Comparison of ENCODE assay signal across 7 mouse cellular contexts in the genomic region with DNA sequence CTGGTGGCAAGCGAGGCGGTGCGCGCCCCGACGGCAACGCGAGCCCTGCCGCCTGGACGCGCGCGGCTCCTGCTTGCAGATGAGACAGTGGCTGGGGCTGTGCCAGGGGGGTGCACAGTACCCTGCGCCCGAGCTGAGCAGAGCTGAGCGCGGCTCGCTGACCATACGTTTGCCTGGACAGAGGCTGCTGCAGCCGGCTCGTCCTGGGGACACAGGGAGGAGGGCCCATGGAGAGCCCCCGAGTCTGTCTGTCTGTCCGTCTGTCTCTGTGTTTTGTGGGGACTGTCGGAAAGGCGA. TPM values are rescaled to one million over a fixed set of nuclear protein-coding genes. Genes with fewer than 3 reads are reported as not detected.
DNase-seq lines count a peak whose midpoint lies in the region; ATAC-seq and TF ChIP-seq lines count a peak whose summit lies in the region.

No protein-coding gene starts in this region.

- peak; percentile 53; the same call in 1 of the 2 replicates for ATAC-seq in lung, embryonic 15.5 days (ENCODE audit: borderline replicate concordance, extremely low read depth, low FRiP score, low TSS enrichment)
- no peak for ATAC-seq in kidney, postnatal 0 days (replicated peaks; ENCODE audit: low FRiP score, low read depth)
- ATAC-seq in neural tube, embryonic 13.5 days (ENCODE audit: low read depth), result no peak

- H3K4me1 ChIP-seq in lung, embryonic 15.5 days, result peaks cover 4% of the 10 kb centered on the region; the same call in 1 of the 2 replicates
- peaks cover 9% of the 10 kb centered on the region for H3K4me1 ChIP-seq in forebrain, embryonic 10.5 days
- no peaks in the 10 kb centered on the region for H3K4me1 ChIP-seq in kidney, postnatal 0 days (replicated peaks; ENCODE audit: insufficient read depth, low read length)
- H3K4me1 ChIP-seq in neural tube, embryonic 13.5 days (replicated peaks), result peaks cover 9% of the 10 kb centered on the region

- H3K9ac ChIP-seq in lung, embryonic 15.5 days, result peak overlapping the region; percentile 52
- H3K9ac ChIP-seq in kidney, postnatal 0 days (ENCODE audit: low read depth, low read length), result peak overlapping the region; percentile 73
- no peak overlapping the region; the same call in 1 of the 2 replicates for H3K9ac ChIP-seq in neural tube, embryonic 13.5 days

- peak overlapping the region; percentile 54 for H3K4me3 ChIP-seq in lung, embryonic 15.5 days
- H3K4me3 ChIP-seq in forebrain, embryonic 10.5 days, result peak overlapping the region; percentile 50
- peak overlapping the region; percentile 54 for H3K4me3 ChIP-seq in kidney, postnatal 0 days (replicated peaks; ENCODE audit: low read depth, low read length)
- peak overlapping the region; percentile 30 for H3K4me3 ChIP-seq in neural tube, embryonic 13.5 days

- no peak for TF ChIP-seq CTCF in kidney, postnatal 0 days (IDR thresholded peaks at IDR 0.05; ENCODE audit: low read depth)

- 3% methylated on average over 25 of the region's 25 CpGs for WGBS in lung, embryonic 15.5 days
- WGBS in forebrain, embryonic 10.5 days, result 7% methylated on average over 25 of the region's 25 CpGs
- 5% methylated on average over 25 of the region's 25 CpGs for WGBS in kidney, postnatal 0 days
- WGBS in neural tube, embryonic 13.5 days, result 4% methylated on average over 25 of the region's 25 CpGs

- H3K9me3 ChIP-seq in lung, embryonic 15.5 days, result no peaks in the 10 kb centered on the region
- H3K9me3 ChIP-seq in forebrain, embryonic 10.5 days, result no peaks in the 10 kb centered on the region
- H3K9me3 ChIP-seq in kidney, postnatal 0 days (replicated peaks; ENCODE audit: low read length), result no peaks in the 10 kb centered on the region
- H3K9me3 ChIP-seq in neural tube, embryonic 13.5 days, result no peaks in the 10 kb centered on the region

- H3K36me3 ChIP-seq in lung, embryonic 15.5 days, result no peaks in the 10 kb centered on the region
- H3K36me3 ChIP-seq in forebrain, embryonic 10.5 days (replicated peaks), result no peaks in the 10 kb centered on the region
- H3K36me3 ChIP-seq in kidney, postnatal 0 days (ENCODE audit: insufficient read depth, low read length), result no peaks in the 10 kb centered on the region
- H3K36me3 ChIP-seq in neural tube, embryonic 13.5 days, result no peaks in the 10 kb centered on the region

- no peak overlapping the region for H3K27ac ChIP-seq in lung, embryonic 15.5 days
- H3K27ac ChIP-seq in forebrain, embryonic 10.5 days, result no peak overlapping the region; the same call in 1 of the 2 replicates
- H3K27ac ChIP-seq in kidney, postnatal 0 days, result peak overlapping the region; percentile 87
- H3K27ac ChIP-seq in neural tube, embryonic 13.5 days (replicated peaks), result no peak overlapping the region

- peak overlapping the region; percentile 52 for H3K4me2 ChIP-seq in lung, embryonic 15.5 days
- peak overlapping the region; percentile 52 for H3K4me2 ChIP-seq in kidney, postnatal 0 days (ENCODE audit: low read length)
- H3K4me2 ChIP-seq in neural tube, embryonic 13.5 days, result peak overlapping the region; percentile 47

- DNase-seq in lung, postnatal 4 days, result no peak
- DNase-seq in forebrain, embryonic 10.5 days (ENCODE audit: extremely low spot score, low spot score), result no peak
- DNase-seq in kidney, postnatal 0 days (ENCODE audit: low spot score), result no peak
- no peak for DNase-seq in MN1 (ENCODE audit: low spot score)
- DNase-seq in embryo, embryonic 10.5 days (ENCODE audit: low spot score), result no peak

- peaks cover 34% of the 10 kb centered on the region for H3K27me3 ChIP-seq in lung, embryonic 15.5 days
- H3K27me3 ChIP-seq in forebrain, embryonic 10.5 days (ENCODE audit: poor library complexity, severe bottlenecking), result peaks cover 60% of the 10 kb centered on the region
- peaks cover 9% of the 10 kb centered on the region for H3K27me3 ChIP-seq in kidney, postnatal 0 days (ENCODE audit: insufficient read depth, low read length)
- peaks cover 65% of the 10 kb centered on the region for H3K27me3 ChIP-seq in neural tube, embryonic 13.5 days

RNA-seq across cellular contexts. Expression of gene Kdf1, which starts 0.6 kb away (rescaled TPM):
- polyA plus RNA-seq in lung, embryonic 15.5 days (2015; fragmentation: Nextera tagmentation; extraction: Ambion mirVana), result 29.2 and 29.7 TPM in 2 replicates
- polyA plus RNA-seq in forebrain, embryonic 10.5 days (2016; fragmentation: Nextera tagmentation; extraction: Ambion mirVana), result 4.1 and 4.8 TPM in 2 replicates
- 38.6 and 38.7 TPM in 2 replicates for polyA plus RNA-seq in kidney, postnatal 0 days (2015; fragmentation: Nextera tagmentation; extraction: Ambion mirVana)
- 0.15 and 0.39 TPM in 2 replicates for polyA plus RNA-seq in neural tube, embryonic 13.5 days (2015; fragmentation: Nextera tagmentation; extraction: Ambion mirVana)

RNA-seq across cellular contexts. Expression of gene Trnp1, which starts 21.0 kb away (rescaled TPM):
- 0.79 and 1.2 TPM in 2 replicates for polyA plus RNA-seq in lung, embryonic 15.5 days (2015; fragmentation: Nextera tagmentation; extraction: Ambion mirVana)
- polyA plus RNA-seq in forebrain, embryonic 10.5 days (2016; fragmentation: Nextera tagmentation; extraction: Ambion mirVana), result 0.36 and 0.48 TPM in 2 replicates
- polyA plus RNA-seq in kidney, postnatal 0 days (2015; fragmentation: Nextera tagmentation; extraction: Ambion mirVana), result 1.4 and 1.5 TPM in 2 replicates
- 5.0 and 6.7 TPM in 2 replicates for polyA plus RNA-seq in neural tube, embryonic 13.5 days (2015; fragmentation: Nextera tagmentation; extraction: Ambion mirVana)

RNA-seq across cellular contexts. Expression of gene Nudc, which starts 26.5 kb away (rescaled TPM):
- polyA plus RNA-seq in lung, embryonic 15.5 days (2015; fragmentation: Nextera tagmentation; extraction: Ambion mirVana), result 300 and 313 TPM in 2 replicates
- 475 and 509 TPM in 2 replicates for polyA plus RNA-seq in forebrain, embryonic 10.5 days (2016; fragmentation: Nextera tagmentation; extraction: Ambion mirVana)
- 200 and 219 TPM in 2 replicates for polyA plus RNA-seq in kidney, postnatal 0 days (2015; fragmentation: Nextera tagmentation; extraction: Ambion mirVana)
- polyA plus RNA-seq in neural tube, embryonic 13.5 days (2015; fragmentation: Nextera tagmentation; extraction: Ambion mirVana), result 244 and 267 TPM in 2 replicates

RNA-seq across cellular contexts. Expression of gene Nr0b2, which starts 33.9 kb away (rescaled TPM):
- polyA plus RNA-seq in lung, embryonic 15.5 days (2015; fragmentation: Nextera tagmentation; extraction: Ambion mirVana), result 0.61 and 0.70 TPM in 2 replicates
- polyA plus RNA-seq in forebrain, embryonic 10.5 days (2016; fragmentation: Nextera tagmentation; extraction: Ambion mirVana), result not detected in 2 replicates
- polyA plus RNA-seq in kidney, postnatal 0 days (2015; fragmentation: Nextera tagmentation; extraction: Ambion mirVana), result 0.75 and 0.83 TPM in 2 replicates
- polyA plus RNA-seq in neural tube, embryonic 13.5 days (2015; fragmentation: Nextera tagmentation; extraction: Ambion mirVana), result not detected in 2 replicates

RNA-seq across cellular contexts. Expression of gene Tent5b, which starts 39.4 kb away (rescaled TPM):
- polyA plus RNA-seq in lung, embryonic 15.5 days (2015; fragmentation: Nextera tagmentation; extraction: Ambion mirVana), result 1.5 and 1.9 TPM in 2 replicates
- polyA plus RNA-seq in forebrain, embryonic 10.5 days (2016; fragmentation: Nextera tagmentation; extraction: Ambion mirVana), result 0.71 and 1.2 TPM in 2 replicates
- 2.7 and 2.8 TPM in 2 replicates for polyA plus RNA-seq in kidney, postnatal 0 days (2015; fragmentation: Nextera tagmentation; extraction: Ambion mirVana)
- polyA plus RNA-seq in neural tube, embryonic 13.5 days (2015; fragmentation: Nextera tagmentation; extraction: Ambion mirVana), result 0.14 and 0.33 TPM in 2 replicates
